Mouse (Mus musculus) embryonic fibroblast, embryonic 13.5 days (primary cell): ENCODE data around the gene Gtpbp4.

ENCODE experiments used
- CTCF ChIP-seq: IDR thresholded peaks from 2 replicates; pipeline ENCODE4 v1.5.1; 2011; ENCODE audit warnings: mild to moderate bottlenecking, control low read depth, low read length, moderate library complexity, borderline replicate concordance; ENCODE audit not compliant: insufficient read depth
- POLR2A ChIP-seq: IDR thresholded peaks from 2 replicates; pipeline ENCODE4 v1.6.1; 2011; ENCODE audit warnings: low read depth, mild to moderate bottlenecking, control low read depth, low read length, moderate library complexity

DNA sequence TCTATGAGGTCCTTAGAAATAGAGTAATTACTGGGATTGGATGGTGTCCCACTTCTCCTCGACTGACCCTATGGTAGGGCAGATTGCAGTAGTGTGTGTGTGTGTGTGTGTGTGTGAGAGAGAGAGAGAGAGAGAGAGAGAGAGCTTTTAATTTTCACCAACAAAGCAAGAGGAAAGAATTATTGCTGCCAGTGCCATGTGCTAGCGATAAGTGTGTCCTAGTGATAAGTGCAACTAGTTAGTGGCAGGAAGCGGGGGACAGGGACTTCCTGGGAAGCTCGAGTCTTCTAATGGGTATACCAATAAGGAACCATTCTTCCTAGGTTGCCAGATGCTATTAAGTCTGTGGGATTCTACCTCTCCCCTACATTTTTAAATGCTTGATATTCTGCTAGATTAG, 23.8 kb upstream of the Gtpbp4 start:
- no peak for TF ChIP-seq POLR2A
- no peak for TF ChIP-seq CTCF
